Mouse (Mus musculus): ENCODE data around the gene Pdia3. TPM values are rescaled to one million over a fixed set of nuclear protein-coding genes. Genes with fewer than 3 reads are reported as not detected.

The Pdia3 gene
- polyA plus RNA-seq, 1 experiment from 2014 or later, result 322 TPM

DNA sequence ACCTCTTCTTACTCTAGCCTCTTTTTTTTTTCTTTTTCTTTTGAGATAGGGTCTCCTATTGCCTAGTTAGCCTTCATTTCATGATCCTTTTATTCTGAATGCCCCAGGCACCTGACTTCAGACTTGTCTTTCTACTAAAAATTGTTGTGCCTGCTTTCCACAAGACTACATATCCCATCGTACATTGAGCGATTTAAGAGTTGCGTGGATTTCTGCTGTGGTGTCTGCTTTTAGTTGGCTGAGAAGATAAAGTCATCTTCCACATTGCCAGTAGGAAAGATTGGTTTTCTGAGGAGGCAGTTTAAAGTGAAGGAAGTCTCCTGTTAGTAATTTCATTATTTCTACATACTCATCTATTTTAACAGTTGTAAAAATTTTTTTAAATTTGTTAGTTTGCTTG lies 2.0 kb downstream of the Pdia3 start:
- no peak for ATAC-seq (replicated peaks)
- WGBS, result 87% methylated on average over 3 of the region's 3 CpGs
- Histone ChIP-seq H3K9ac (replicated peaks) (peak overlapping the region; percentile 97; the same call in 1 of the 2 replicates), H3K9me3 (no peaks in the 10 kb centered on the region), H3K4me1 (peaks cover 31% of the 10 kb centered on the region), H3K27me3 (no peaks in the 10 kb centered on the region), H3K4me3 (peak overlapping the region; percentile 91; the same call in 1 of the 2 replicates), H3K27ac (replicated peaks) (no peak overlapping the region), H3K36me3 (peaks cover 16% of the 10 kb centered on the region), H3K4me2 (replicated peaks) (peak overlapping the region; percentile 70)

GRCm38 (mm10) chr2:121416356-121416755 lies 2.8 kb downstream of the Pdia3 start:
- Histone ChIP-seq H3K27me3 (no peaks in the 10 kb centered on the region), H3K4me1 (peaks cover 31% of the 10 kb centered on the region), H3K4me2 (replicated peaks) (0 out of 2 replicates have a peak overlapping the region, but pooled peaks have one; percentile 1), H3K4me3 (no peak overlapping the region), H3K9me3 (no peaks in the 10 kb centered on the region), H3K27ac (replicated peaks) (no peak overlapping the region), H3K9ac (replicated peaks) (no peak overlapping the region), H3K36me3 (peaks cover 18% of the 10 kb centered on the region)
- no peak for ATAC-seq (replicated peaks)
- WGBS, result 95% methylated on average over 6 of the region's 6 CpGs

GRCm38 (mm10) chr2:121418476-121418875 lies 4.9 kb downstream of the Pdia3 start:
- peaks cover 23% of the 10 kb centered on the region for H3K4me1 ChIP-seq
- H3K4me2 ChIP-seq (replicated peaks), result no peak overlapping the region
- H3K9me3 ChIP-seq, result no peaks in the 10 kb centered on the region
- no peak overlapping the region for H3K9ac ChIP-seq (replicated peaks)
- H3K27me3 ChIP-seq, result no peaks in the 10 kb centered on the region
- no peak for ATAC-seq (replicated peaks)
- H3K4me3 ChIP-seq, result no peak overlapping the region
- no peak overlapping the region for H3K27ac ChIP-seq (replicated peaks)
- 93% methylated on average over 3 of the region's 3 CpGs for WGBS
- peaks cover 36% of the 10 kb centered on the region for H3K36me3 ChIP-seq

GRCm38 (mm10) chr2:121423166-121423565 lies 9.6 kb downstream of the Pdia3 start:
- no peak for ATAC-seq (replicated peaks)
- no peaks in the 10 kb centered on the region for H3K9me3 ChIP-seq
- H3K27me3 ChIP-seq, result no peaks in the 10 kb centered on the region
- H3K9ac ChIP-seq (replicated peaks), result no peak overlapping the region
- H3K4me1 ChIP-seq, result no peaks in the 10 kb centered on the region
- WGBS, result 96% methylated on average over 2 of the region's 2 CpGs
- H3K36me3 ChIP-seq, result peaks cover 74% of the 10 kb centered on the region
- no peak overlapping the region for H3K4me3 ChIP-seq
- H3K4me2 ChIP-seq (replicated peaks), result no peak overlapping the region
- no peak overlapping the region for H3K27ac ChIP-seq (replicated peaks)

DNA sequence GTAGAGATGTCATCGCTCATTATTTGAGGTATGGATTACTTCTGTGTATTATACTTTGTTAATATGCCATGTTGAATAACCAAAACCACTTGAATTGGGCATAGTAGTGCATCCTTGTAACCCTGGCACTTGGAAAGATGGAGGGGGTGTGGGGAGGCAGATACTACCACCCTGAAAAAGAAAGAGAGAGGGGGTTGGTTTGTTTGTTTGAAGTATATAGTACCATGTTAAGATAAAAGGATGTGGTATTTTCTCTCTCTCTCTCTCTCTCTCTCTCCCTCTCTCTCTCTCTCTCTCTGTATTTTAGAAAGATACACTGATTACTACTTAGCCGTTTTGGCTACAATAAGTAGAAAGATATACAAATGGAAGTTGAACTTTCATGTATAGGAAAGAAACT lies 12.3 kb downstream of the Pdia3 start:
- no peaks in the 10 kb centered on the region for H3K9me3 ChIP-seq
- H3K27ac ChIP-seq (replicated peaks), result no peak overlapping the region
- no peak for ATAC-seq (replicated peaks)
- no peaks in the 10 kb centered on the region for H3K4me1 ChIP-seq
- H3K36me3 ChIP-seq, result peaks cover 89% of the 10 kb centered on the region
- no peak overlapping the region for H3K9ac ChIP-seq (replicated peaks)
- no peak overlapping the region for H3K4me3 ChIP-seq
- no peak overlapping the region for H3K4me2 ChIP-seq (replicated peaks)
- no peaks in the 10 kb centered on the region for H3K27me3 ChIP-seq
- WGBS, result 93% methylated on average over 2 of the region's 2 CpGs

DNA sequence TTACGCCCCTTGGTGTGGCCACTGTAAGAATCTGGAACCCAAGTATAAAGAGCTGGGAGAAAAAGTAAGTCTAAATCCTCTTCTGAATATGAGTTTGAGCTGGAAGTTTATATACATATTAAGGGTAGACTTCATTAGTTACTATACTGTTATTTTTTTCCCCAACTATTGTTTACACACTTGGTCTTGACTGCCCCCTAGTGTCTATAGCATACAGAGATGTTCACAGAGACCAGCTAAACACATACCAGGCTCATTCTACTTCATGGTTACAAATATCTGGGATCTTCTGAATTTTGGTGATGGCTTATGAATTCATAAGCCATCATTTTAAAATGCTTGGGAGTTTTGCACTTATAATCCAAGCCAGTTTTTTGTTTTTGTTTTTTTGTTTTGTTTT lies 21.3 kb downstream of the Pdia3 start:
- H3K4me1 ChIP-seq, result no peaks in the 10 kb centered on the region
- H3K4me3 ChIP-seq, result no peak overlapping the region
- no peak overlapping the region for H3K9ac ChIP-seq (replicated peaks)
- no peaks in the 10 kb centered on the region for H3K27me3 ChIP-seq
- H3K36me3 ChIP-seq, result peaks cover 95% of the 10 kb centered on the region
- no peak overlapping the region for H3K4me2 ChIP-seq (replicated peaks)
- 97% methylated on average over 1 of the region's 1 CpGs for WGBS
- no peaks in the 10 kb centered on the region for H3K9me3 ChIP-seq
- ATAC-seq (replicated peaks), result no peak
- H3K27ac ChIP-seq (replicated peaks), result no peak overlapping the region

- Histone ChIP-seq H3K4me1 (peaks cover 15% of the 10 kb centered on the region), H3K27ac (replicated peaks) (no peak overlapping the region), H3K9ac (replicated peaks) (no peak overlapping the region), H3K36me3 (peaks cover 51% of the 10 kb centered on the region), H3K4me2 (replicated peaks) (no peak overlapping the region), H3K27me3 (peaks cover 11% of the 10 kb centered on the region; the same call in 1 of the 2 replicates), H3K4me3 (no peak overlapping the region), H3K9me3 (no peaks in the 10 kb centered on the region)
- ATAC-seq (replicated peaks), result no peak
- WGBS, result 76% methylated on average over 4 of the region's 4 CpGs
Observed at GRCm38 (mm10) chr2:121439746-121440145, 26.2 kb downstream of the Pdia3 start.

DNA sequence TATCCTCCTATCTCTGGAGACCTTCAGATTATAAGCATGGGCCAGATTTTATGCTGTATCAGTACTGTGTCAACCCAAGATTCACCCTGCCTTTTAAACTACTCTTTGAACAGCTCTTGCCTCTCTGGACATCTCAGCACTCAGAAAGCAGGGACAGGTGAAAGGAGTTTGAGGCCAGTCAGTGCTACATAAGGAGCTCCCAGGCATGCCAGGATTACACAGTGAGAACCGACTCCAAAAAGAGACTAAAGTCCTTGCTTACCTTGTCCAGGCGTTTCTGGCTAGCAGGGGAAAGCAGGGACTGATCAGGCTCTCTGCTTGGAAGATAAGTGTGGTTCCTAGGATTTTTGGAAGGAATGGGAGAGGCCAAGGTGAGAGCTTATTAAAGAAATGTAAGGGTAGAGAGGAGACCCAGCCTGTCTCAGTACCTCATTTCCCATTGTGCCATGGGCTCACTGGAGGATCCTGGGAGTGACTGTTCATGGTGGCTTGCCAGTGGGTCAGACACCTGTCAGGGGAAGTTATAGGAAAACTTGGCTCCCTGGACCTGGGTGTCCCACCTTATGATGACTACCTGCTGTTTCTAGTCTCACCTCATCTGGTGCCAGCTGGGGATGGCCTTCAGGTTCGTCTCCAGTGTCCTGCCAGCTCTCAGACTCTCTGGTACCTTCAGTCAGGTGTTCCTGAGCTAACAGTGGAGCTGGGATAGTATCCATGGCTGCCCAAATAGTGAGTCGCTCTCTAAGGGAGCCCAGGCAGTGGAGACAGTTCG lies 27.4 kb downstream of the Pdia3 start:
- H3K27me3 ChIP-seq, result peaks cover 11% of the 10 kb centered on the region; the same call in 1 of the 2 replicates
- H3K9me3 ChIP-seq, result no peaks in the 10 kb centered on the region
- H3K4me2 ChIP-seq (replicated peaks), result no peak overlapping the region
- H3K4me1 ChIP-seq, result peaks cover 15% of the 10 kb centered on the region
- 60% methylated on average over 5 of the region's 5 CpGs for WGBS
- H3K27ac ChIP-seq (replicated peaks), result no peak overlapping the region
- H3K9ac ChIP-seq (replicated peaks), result no peak overlapping the region
- no peak for ATAC-seq (replicated peaks)
- H3K36me3 ChIP-seq, result peaks cover 39% of the 10 kb centered on the region
- no peak overlapping the region for H3K4me3 ChIP-seq

DNA sequence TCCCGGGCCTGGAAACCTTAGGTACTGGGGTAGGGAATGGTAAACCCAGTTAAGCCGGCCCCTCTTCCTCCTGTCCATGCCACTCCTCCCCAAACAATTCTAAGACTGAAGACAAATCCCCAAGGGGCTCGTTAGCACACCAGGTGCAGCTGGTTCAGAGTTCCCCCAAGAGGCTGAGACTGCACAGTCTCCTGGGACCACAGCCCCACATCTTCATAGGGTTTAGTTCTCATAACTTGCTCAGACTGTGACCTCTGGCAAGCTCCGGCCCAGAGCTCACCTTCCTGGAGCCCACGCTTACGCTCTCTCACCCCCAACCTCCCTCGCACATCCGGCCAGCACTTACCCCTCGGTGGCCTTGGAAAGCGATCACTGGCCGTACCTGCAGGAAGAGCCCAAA lies 28.2 kb downstream of the Pdia3 start:
- ATAC-seq (replicated peaks), result no peak
- 6% methylated on average over 11 of the region's 11 CpGs for WGBS
- peak overlapping the region; percentile 30; the same call in 1 of the 2 replicates for H3K4me3 ChIP-seq
- H3K4me1 ChIP-seq, result peaks cover 15% of the 10 kb centered on the region
- H3K36me3 ChIP-seq, result peaks cover 34% of the 10 kb centered on the region
- H3K9ac ChIP-seq (replicated peaks), result no peak overlapping the region
- H3K4me2 ChIP-seq (replicated peaks), result peak overlapping the region; percentile 50
- H3K27me3 ChIP-seq, result peaks cover 11% of the 10 kb centered on the region; the same call in 1 of the 2 replicates
- H3K27ac ChIP-seq (replicated peaks), result no peak overlapping the region
- H3K9me3 ChIP-seq, result no peaks in the 10 kb centered on the region

DNA sequence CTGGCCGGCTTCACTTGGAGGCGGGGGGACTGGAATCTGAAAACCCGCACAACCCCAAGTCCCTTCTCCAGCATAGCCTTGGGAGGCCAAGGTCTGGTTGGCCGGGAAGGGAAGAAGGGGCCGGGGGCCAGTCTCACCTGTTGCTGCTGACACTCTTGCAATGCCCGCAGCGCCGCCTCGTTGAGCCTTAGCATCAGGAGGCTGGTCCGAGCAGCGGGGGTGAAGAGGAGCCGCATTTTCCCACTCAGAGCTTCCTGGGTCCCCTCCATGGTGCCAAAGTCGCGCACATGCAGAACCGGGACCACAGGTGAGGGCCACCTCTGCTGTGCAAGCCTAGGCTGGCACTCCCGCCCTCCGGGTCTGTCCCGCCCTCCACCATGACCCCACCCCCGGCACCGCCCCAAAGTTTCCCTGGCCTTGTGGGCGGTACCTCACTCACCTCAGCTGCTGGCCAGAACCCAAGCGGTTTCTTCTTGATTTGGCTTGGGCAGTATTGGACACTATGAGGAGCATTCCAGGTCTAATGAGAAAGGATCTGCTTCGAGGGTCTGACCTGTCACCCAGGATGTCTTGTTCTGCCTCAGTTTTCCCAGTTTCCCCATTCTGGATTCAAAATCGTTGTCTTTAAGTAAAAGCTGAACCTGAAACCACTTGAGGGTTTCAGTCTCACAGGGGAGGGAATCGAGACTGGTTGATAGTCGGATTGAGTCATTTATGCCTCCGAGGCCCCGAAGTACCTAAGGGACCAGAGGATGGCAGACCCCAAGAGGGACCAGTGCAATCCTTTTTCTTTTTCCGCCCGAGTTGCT lies 28.9 kb downstream of the Pdia3 start:
- H3K27ac ChIP-seq (replicated peaks), result no peak overlapping the region
- H3K9me3 ChIP-seq, result no peaks in the 10 kb centered on the region
- H3K4me1 ChIP-seq, result peaks cover 15% of the 10 kb centered on the region
- peak overlapping the region; percentile 30 for H3K4me3 ChIP-seq
- peaks cover 27% of the 10 kb centered on the region for H3K36me3 ChIP-seq
- H3K4me2 ChIP-seq (replicated peaks), result peak overlapping the region; percentile 50
- WGBS, result 3% methylated on average over 30 of the region's 30 CpGs
- H3K9ac ChIP-seq (replicated peaks), result peak overlapping the region; percentile 28; the same call in 1 of the 2 replicates
- peak; percentile 53; the same call in 1 of the 2 replicates for ATAC-seq (replicated peaks)
- H3K27me3 ChIP-seq, result peaks cover 11% of the 10 kb centered on the region; the same call in 1 of the 2 replicates

GRCm38 (mm10) chr2:121443068-121443349 lies 29.4 kb downstream of the Pdia3 start:
- peak overlapping the region; percentile 30 for H3K4me3 ChIP-seq

DNA sequence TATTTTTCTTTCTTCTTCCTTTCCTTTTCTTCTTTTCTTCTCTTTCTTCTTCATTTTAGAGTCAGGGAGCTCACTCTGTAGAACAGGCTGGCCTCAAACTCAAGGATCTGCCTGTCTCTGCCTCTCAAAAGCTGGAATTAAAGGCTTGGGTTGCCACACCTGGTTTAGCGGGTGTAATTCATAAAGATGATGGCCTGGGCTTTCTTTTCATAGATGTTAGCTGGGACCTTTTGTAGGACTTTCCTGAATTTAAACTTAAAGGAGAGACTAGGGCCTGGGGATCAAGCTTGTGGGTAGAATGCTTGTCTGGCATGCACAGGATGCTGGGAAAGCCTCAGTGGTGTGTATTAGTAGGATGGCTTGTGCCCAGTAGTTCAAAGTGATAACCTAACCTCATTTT lies 30.6 kb downstream of the Pdia3 start, which contains the start of gene Ell3:
TSS of gene Ell3 (minus strand) at position 101 of the 400 bp plus-strand sequence.
- Histone ChIP-seq H3K4me3 (peak within 1 kb of the TSS; percentile 30), H3K9ac (replicated peaks) (no peak within 1 kb of the TSS), H3K27me3 (peaks cover 11% of the 10 kb centered on the region; the same call in 1 of the 2 replicates), H3K4me1 (peaks cover 22% of the 10 kb centered on the region), H3K27ac (replicated peaks) (no peak within 1 kb of the TSS), H3K9me3 (no peaks in the 10 kb centered on the region), H3K36me3 (peaks cover 10% of the 10 kb centered on the region), H3K4me2 (replicated peaks) (peak within 1 kb of the TSS; percentile 50; the same call in 1 of the 2 replicates)
- ATAC-seq (replicated peaks), result no peak
- whole genome bisulfite sequencing, result 86% methylated on average over 1 of the region's 1 CpGs

More at GRCm38 (mm10) chr2:121443068-121443349, 29.4 kb downstream of the Pdia3 start:
- peak overlapping the region; percentile 50 for H3K4me2 ChIP-seq (replicated peaks)
- no peak for ATAC-seq (replicated peaks)
- peaks cover 15% of the 10 kb centered on the region for H3K4me1 ChIP-seq
- peaks cover 11% of the 10 kb centered on the region; the same call in 1 of the 2 replicates for H3K27me3 ChIP-seq
- peak overlapping the region; percentile 28; the same call in 1 of the 2 replicates for H3K9ac ChIP-seq (replicated peaks)
- 11% methylated on average over 8 of the region's 8 CpGs for WGBS
- peaks cover 22% of the 10 kb centered on the region for H3K36me3 ChIP-seq
- no peak overlapping the region for H3K27ac ChIP-seq (replicated peaks)
- H3K9me3 ChIP-seq, result no peaks in the 10 kb centered on the region
